Mouse (Mus musculus) lung, postnatal 4 days (tissue): ENCODE data around the gene Tspan31.
"Not testable (repeated sequence)": the region's sequence is repeated elsewhere in the genome, so short reads cannot be mapped to it uniquely, and the experiment has no call there.

Experiments used
- DNase-seq, 2 experiments: peaks; one replicate each; pipeline ENCODE4 v3.0.0; 2021

Tspan31 gene

DNA sequence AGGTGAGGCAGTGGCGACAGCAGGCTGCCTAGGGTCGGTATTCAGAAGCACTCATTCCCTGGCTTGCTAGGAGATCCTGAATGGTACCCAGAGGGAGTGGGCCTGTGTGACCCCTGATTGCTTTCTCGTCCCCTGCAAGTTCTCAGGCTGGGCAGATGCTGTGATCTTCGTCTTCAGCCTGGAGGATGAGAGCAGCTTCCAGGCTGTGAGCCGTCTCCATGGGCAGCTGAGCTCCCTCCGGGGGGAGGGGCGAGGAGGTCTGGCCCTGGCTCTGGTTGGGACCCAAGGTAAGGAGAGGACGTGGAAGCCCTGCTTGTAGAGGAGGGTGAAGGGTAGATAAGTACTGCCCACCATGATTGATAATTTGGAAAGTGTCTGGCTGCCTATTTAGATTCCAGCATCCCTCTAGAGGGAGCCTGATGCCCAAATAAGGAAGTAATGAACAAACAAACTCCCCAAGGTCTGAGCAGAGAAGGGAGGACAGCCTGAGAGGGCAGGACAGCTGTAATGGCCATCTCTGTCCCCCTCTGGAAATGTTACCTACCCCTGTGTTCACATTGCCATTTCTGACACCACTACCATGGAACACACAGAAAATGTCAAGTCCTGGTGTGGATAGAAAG, 13.3 kb upstream of the Tspan31 start:
- no peak for DNase-seq

DNA sequence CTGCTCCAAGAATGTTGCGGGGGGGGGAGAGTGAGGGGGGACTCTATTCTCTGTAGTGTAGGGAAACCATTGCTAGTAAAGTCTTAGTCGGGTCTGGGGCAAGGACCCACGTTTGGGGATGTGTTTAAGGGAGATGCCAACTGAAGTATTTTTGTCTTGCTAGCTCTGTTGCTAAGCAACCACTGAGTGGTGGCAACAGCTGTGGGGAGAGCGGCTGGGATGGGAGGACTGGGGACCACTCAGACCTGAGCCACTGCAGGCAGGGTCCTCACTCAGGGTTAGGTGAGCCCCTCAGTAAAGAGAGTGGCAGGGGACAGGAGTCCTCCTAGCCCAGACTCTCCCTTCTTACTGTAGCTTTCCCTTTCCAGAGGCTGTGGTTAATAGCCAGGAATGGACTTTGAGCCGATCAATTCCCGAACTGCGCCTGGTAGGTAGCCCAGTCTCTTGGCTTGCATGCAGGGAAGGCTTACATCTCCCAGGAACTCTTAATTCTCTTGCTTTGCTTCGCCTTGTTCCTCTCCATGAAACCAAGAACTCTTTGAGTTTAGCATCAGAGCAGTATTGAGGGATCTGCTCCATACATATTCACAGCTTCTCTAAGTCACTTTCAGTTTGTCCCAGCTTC, 12.0 kb upstream of the Tspan31 start:
- no peak for DNase-seq

DNA sequence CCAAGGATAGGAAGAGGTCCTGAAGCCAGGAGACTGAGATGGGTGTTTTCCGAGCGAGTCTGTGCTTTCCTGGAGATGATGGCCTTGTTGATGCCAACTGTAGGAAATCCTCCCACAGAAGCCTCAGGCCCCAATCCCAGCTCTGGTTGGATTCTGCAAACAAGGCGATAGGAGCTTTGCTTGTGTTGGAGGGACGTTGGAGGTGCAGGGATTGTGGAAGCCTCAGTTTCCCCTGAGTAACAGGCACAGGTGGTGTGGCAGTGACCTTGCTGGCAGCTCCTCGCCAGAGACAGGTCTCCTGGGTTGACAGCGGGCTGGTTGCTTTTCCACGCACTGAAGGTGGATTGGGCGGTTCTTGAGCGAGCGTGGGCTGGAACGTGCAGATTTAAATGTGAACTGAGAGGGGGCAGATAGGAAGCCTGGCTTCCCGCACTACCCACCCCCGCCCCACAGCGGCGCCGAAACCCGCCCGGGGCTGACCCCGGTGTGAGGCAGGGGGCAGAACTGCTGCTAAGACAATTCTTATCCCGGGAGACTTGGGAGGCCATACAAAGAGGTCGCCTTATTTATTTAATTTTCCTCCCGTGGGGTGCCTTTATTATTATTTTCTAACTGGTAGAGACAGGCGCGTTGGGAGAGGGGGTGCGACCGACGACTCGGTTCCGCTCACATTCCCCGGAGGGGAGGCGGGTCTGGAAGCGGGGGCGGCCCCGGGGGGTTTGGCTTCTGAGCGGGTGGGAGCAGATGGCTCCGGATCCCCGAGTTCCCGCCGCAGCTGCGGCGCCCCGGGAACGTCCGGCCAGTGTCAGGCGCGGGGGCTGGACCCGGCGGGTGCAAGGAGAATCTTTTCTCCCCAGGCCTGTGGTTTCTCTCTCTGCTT, 11.1 kb upstream of the Tspan31 start:
- no peak for DNase-seq

GRCm38 (mm10) chr10:127079665-127080391, 9.8 kb upstream of the Tspan31 start:
- DNase-seq, result peak in 1 of 2 experiments; percentile 37

GRCm38 (mm10) chr10:127078677-127079575, 8.9 kb upstream of the Tspan31 start:
- DNase-seq, result peak in 1 of 2 experiments; percentile 20

DNA sequence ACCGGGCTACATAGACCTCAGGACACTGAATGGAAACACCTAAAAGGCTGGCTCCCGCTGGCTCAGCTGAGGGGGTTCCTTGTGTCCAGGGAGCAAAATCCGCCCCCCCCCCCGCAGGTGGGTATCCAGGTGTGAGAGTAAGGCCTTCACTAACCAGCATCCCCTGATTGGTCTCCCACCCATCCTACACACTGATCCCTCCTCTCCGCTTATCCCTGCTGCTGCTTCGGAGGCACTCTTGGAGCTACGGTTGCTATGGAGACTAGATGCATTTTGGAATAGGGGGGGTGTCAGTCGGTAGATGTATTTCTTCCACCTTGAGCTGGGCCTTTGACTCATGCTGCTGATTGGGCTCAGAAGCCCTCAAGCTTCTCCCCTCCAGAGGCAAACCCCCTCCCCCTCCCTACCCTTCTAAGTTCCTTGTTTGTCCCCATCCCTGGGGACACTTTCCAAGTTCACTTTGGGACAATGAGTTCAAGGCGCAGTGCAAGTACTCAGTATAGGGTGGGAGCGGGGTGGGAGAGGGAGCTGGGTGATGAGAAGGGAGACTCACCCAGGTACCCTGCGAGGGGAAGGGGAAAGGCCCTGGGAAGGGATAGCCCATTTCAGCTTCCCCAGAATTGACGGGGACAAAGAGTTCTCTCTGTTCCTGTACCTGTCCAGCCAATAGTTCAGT, 8.1 kb upstream of the Tspan31 start:
- no peak for DNase-seq

GRCm38 (mm10) chr10:127077515-127077914, 7.5 kb upstream of the Tspan31 start:
- DNase-seq, result no peak

- DNase-seq, result peak in 1 of 2 experiments; percentile 30
Observed at GRCm38 (mm10) chr10:127076082-127076481, 6.0 kb upstream of the Tspan31 start.

- no peak for DNase-seq
Observed at GRCm38 (mm10) chr10:127075651-127076050, 5.6 kb upstream of the Tspan31 start.

DNA sequence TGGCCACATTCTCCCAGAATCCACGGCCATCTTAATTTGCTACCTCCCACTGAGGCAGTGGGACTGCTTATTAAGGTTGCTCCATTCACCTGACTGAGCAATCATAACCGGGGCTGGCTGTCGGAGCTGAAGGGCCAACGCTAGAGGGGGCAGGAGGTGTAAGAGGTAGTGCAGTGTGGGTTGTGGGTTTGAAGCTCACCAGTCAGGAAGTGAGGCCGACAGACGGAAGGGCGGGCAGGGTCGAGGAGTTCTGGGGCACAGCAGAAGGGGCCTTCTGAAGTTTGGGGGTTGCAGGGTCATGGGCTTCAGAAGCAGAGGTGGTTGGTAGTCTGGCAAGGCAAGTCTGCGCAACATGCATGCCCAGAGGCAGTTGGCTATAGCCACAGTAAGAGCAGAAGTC, 5.0 kb upstream of the Tspan31 start, which contains the start of gene Agap2:
Gene Agap2, plus strand, starts transcription at position 205 of the 400 bp plus-strand sequence.
- peak; percentile 44 to 54 for DNase-seq

DNA sequence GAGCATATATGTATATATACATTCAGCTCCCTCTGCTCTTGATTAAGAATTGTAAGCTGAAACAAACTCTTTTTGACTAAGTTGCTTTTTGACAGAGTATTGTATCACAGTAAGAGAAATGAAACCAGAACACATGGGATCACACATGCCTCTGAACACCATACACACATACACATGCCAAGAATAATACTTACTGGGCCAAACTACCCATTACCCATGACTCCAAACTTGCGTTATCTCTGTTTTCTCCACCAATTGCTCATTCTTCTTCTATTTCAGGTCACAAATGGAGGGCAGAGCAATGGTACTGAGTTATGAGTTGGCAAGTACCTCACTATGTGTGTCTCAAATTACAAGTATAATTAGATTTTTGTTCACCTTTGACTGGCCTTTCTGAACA, 3.9 kb upstream of the Tspan31 start:
- DNase-seq, result no peak

DNA sequence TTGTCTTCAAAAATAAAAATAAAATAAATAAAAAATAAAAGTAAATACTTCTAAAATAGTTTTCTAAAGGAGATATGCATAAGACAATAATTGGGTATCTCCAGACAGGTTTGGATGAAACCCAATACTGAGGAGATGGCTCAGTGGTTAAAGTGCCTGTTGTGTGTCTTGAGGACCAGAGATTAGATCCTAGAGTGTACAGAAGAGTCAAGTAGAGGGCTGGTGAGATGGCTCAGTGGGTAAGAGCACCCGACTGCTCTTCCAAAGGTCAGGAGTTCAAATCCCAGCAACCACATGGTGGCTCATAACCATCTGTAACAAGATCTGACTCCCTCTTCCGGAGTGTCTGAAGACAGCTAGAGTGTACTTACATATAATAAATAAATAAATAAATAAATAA, 2.9 kb upstream of the Tspan31 start:
- DNase-seq, result not testable (repeated sequence)

DNA sequence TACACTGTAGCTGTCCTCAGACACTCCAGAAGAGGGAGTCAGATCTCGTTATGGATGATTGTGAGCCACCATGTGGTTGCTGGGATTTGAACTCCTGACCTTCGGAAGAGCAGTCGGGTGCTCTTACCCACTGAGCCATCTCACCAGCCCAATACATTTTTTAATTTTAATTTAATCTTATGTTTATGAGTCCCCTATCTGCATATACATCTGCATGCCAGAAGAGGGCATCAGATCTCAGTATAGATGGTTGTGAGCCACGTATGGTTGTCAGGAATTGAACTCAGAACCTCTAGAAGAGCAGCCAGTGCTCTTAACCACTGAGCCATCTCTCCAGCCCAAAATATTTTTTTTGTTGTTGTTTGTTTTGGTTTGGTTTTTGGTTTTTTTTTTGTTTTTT, 2.2 kb upstream of the Tspan31 start:
- DNase-seq, result not testable (repeated sequence)

DNA sequence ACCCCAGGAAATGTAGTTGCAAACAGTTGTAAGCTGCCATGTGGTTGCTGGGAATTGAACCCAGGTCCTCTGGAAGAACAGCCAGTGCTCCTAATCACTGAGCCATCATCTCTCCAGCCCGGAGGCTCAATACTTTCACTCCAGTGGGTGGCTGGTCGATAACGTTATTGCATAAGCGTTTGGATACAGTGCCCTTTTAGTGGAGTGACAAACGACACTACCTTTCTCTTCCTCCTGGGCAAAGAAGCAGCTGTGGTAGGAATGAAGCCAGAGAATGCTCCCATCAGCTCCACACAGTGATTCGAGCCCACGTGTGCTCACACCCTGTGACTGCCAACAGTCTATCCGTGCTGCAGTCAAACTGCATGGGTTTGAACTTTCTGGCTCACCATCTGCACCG, 1.1 kb upstream of the Tspan31 start:
- DNase-seq, result no peak

GRCm38 (mm10) chr10:127069281-127070189, 529 bp downstream of the Tspan31 start:
- no peak for DNase-seq

DNA sequence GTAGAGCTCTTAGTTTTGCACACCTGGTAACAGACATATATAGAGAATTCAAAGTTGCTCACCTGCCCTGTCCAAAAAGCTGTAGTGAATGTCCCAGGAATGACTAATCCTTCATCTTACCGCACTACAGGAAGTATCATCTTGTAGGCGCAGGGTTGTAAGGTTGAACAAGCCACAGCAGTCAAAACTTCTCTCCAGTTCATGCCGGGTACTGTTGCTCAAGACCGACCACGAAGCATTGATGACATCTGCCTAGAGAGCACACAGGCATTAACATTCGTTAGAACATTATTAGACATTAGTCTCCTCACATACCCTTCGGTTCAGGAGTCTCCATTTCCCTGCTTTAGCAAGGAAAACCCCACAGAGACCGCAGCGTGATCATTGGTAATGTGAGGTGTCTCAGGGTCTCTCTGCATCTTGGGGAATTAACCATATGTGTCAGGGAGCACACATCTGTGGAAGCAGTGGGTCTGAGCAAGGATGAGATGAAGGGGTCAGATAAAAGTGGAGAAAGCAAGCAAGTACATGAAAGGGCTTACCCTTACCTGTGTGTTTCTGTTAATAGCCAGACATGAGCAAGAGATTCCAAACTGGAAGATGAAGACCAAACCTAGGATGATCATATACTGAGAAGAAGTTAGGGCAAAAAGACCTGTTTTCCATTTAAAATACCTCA, 1.6 kb downstream of the Tspan31 start:
- no peak for DNase-seq

DNA sequence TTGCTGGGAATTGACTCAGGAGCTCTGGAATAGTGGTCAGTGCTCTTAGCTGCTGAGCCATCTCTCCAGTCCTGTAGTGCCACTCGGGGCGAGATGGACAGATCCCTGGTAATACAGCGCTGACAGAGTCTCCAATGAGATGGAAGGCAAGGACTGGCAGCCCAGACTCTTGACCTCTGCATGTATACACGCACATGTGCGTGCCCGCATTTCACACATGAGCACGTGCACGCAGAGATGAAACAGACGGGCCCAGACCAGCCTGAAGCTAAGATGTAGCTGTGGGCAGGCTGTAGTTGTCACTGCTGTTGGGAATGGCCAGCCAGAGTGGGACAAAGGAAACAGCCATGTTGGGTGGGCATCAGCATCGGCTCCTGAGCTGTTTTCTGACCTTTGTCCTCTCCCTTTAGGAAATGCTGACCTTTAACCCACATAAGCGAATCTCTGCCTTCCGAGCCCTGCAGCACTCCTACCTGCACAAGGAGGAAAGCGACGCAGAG, 3.5 kb downstream of the Tspan31 start:
- no peak for DNase-seq

DNA sequence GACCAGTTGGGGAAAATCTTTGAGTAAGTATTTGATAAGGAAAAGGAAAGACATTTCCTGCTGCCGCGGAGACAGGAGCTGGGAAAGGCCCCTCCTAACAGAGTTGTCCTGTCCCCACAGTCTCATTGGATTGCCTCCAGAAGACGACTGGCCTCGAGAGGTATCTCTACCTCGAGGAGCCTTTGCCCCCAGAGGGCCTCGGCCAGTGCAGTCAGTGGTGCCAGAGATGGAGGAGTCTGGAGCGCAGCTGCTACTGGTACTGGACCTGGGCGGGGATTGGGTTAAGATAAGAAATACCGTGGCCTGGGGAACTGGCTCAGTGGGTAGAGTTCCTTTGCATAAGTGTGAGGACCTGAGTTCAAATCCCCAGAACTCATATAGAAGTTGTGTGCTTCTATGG, 4.1 kb downstream of the Tspan31 start:
- no peak for DNase-seq
